Mouse (Mus musculus) right cerebral cortex, postnatal 14 days (tissue): Measurements from ENCODE around the gene Prokr1.

Experiments used
- DNase-seq: peaks from one replicate; pipeline ENCODE4 v3.0.0; 2022

Prokr1 gene

GRCm38 (mm10) chr6:87567686-87568593 is 22.6 kb downstream of the Prokr1 start:
- no peak for DNase-seq

GRCm38 (mm10) chr6:87565166-87565565 is 25.4 kb downstream of the Prokr1 start:
- DNase-seq = no peak

- DNase-seq = no peak
These were observed 26.2 kb downstream of the Prokr1 start for GRCm38 (mm10) chr6:87564356-87564755.

- no peak for DNase-seq
These were observed 36.8 kb downstream of the Prokr1 start for GRCm38 (mm10) chr6:87553724-87554123.

GRCm38 (mm10) chr6:87552054-87552807 is 38.3 kb downstream of the Prokr1 start:
- DNase-seq = no peak

- DNase-seq = no peak
These were observed 42.7 kb downstream of the Prokr1 start for GRCm38 (mm10) chr6:87547836-87548235.

GRCm38 (mm10) chr6:87547431-87547830 is 43.1 kb downstream of the Prokr1 start:
- DNase-seq = no peak

- no peak for DNase-seq
These were observed 45.0 kb downstream of the Prokr1 start for GRCm38 (mm10) chr6:87545331-87546217.

- no peak for DNase-seq
These were observed 48.5 kb downstream of the Prokr1 start for GRCm38 (mm10) chr6:87542027-87542426.

GRCm38 (mm10) chr6:87541171-87541571 is 49.4 kb downstream of the Prokr1 start:
- no peak for DNase-seq

GRCm38 (mm10) chr6:87538376-87539270 is 51.9 kb downstream of the Prokr1 start:
- DNase-seq = no peak

GRCm38 (mm10) chr6:87537678-87538077 is 52.9 kb downstream of the Prokr1 start:
- no peak for DNase-seq

- no peak for DNase-seq
These were observed 54.3 kb downstream of the Prokr1 start for GRCm38 (mm10) chr6:87536270-87536669.

- DNase-seq = no peak
These were observed 54.9 kb downstream of the Prokr1 start for GRCm38 (mm10) chr6:87535651-87536050.

- DNase-seq = no peak
These were observed 55.5 kb downstream of the Prokr1 start for GRCm38 (mm10) chr6:87534855-87535575.

- DNase-seq = no peak
These were observed 57.4 kb downstream of the Prokr1 start, which contains the start of gene Arhgap25 for GRCm38 (mm10) chr6:87532953-87533710. Gene Arhgap25 (minus strand): TSS chr6:87533259.

- DNase-seq = no peak
These were observed 59.0 kb downstream of the Prokr1 start for GRCm38 (mm10) chr6:87531456-87532015.

GRCm38 (mm10) chr6:87530386-87530785 is 60.2 kb downstream of the Prokr1 start:
- no peak for DNase-seq
